Mouse (Mus musculus): ENCODE data around the gene Ptpn12. TPM values are rescaled to one million over a fixed set of nuclear protein-coding genes. Genes with fewer than 3 reads are reported as not detected.
"Not testable (repeated sequence)": the region's sequence is repeated elsewhere in the genome, so short reads cannot be mapped to it uniquely, and the experiment has no call there.

The Ptpn12 gene
- polyA plus RNA-seq, 1 experiment = 48.5 TPM

- WGBS = 0% methylated on average over 5 of the region's 5 CpGs
- Histone ChIP-seq H3K27me3 (ENCODE audit: control insufficient read depth, insufficient read depth, low read length) (no peaks in the 10 kb centered on the region), H3K4me3 (replicated peaks; ENCODE audit: insufficient read depth, low read depth, low read length) (peak overlapping the region; percentile 66), H3K4me1 (ENCODE audit: control insufficient read depth, insufficient read depth, low read length) (peaks cover 9% of the 10 kb centered on the region), H3K27ac (ENCODE audit: insufficient read depth, low read length) (no peak overlapping the region)
- DNase-seq = peak in 1 of 2 experiments; percentile 39
- TF ChIP-seq POLR2A (IDR thresholded peaks at IDR 0.05; ENCODE audit: borderline replicate concordance, insufficient read depth, low read length) (no peak), CTCF (IDR thresholded peaks at IDR 0.05; ENCODE audit: borderline replicate concordance, insufficient read depth, low read depth, low read length) (no peak)
These were observed 105.6 kb downstream of the Ptpn12 start for GRCm38 (mm10) chr5:20950093-20950492.

- no peak for TF ChIP-seq POLR2A (IDR thresholded peaks at IDR 0.05; ENCODE audit: borderline replicate concordance, insufficient read depth, low read length)
- TF ChIP-seq CTCF (IDR thresholded peaks at IDR 0.05; ENCODE audit: borderline replicate concordance, insufficient read depth, low read depth, low read length) = no peak
- 37% methylated on average over 6 of the region's 6 CpGs for WGBS
- Histone ChIP-seq H3K4me1 (ENCODE audit: control insufficient read depth, insufficient read depth, low read length) (peaks cover 17% of the 10 kb centered on the region), H3K27me3 (ENCODE audit: control insufficient read depth, insufficient read depth, low read length) (no peaks in the 10 kb centered on the region), H3K27ac (ENCODE audit: insufficient read depth, low read length) (peak overlapping the region; percentile 58; the same call in 1 of the 2 replicates), H3K4me3 (replicated peaks; ENCODE audit: insufficient read depth, low read depth, low read length) (no peak overlapping the region)
- peak; percentile 37 to 62 for DNase-seq
These were observed 108.8 kb downstream of the Ptpn12 start for GRCm38 (mm10) chr5:20946906-20947305.

DNA sequence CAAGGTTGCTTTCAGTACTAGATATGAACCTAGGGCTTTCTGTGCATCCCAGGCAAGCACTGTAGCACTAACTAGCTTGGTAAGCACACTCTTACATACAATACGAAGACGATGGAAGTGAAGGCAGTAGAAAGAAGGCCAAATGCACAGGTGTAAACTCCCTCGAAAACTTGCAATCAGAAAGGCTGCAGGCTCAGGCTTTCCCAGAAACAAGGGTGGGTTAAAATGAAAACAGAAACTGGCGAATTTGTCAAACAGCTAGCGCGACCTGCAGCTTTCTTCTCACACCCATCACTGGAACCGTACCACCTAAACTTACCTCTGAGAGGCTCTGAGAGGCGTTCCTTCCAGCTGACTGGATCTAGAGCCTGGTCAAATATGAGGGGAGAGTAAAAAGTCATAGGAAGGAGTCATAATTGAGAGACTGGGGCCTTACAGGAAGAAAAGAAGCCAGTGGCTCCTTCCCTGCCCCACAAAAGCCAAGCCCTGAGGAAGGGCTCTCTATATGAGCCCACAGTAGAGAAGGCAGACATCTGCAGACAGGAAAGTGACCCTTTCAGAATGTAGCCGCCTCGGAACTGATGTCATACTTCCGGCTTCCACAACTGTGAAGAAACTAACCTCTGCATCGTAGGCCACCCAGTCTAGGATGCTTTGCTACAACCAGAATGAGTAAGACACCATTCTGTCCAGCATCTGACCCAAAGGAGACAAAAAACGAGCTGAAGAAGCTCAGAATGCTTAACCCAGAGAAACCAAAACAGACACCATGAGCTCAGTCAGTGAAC, 110.6 kb downstream of the Ptpn12 start:
- no peak overlapping the region for H3K4me3 ChIP-seq (replicated peaks; ENCODE audit: insufficient read depth, low read depth, low read length)
- no peaks in the 10 kb centered on the region for H3K27me3 ChIP-seq (ENCODE audit: control insufficient read depth, insufficient read depth, low read length)
- H3K27ac ChIP-seq (ENCODE audit: insufficient read depth, low read length) = no peak overlapping the region
- 51% methylated on average over 13 of the region's 13 CpGs for WGBS
- no peak for DNase-seq
- no peak for TF ChIP-seq CTCF (IDR thresholded peaks at IDR 0.05; ENCODE audit: borderline replicate concordance, insufficient read depth, low read depth, low read length)
- no peak for TF ChIP-seq POLR2A (IDR thresholded peaks at IDR 0.05; ENCODE audit: borderline replicate concordance, insufficient read depth, low read length)
- peaks cover 30% of the 10 kb centered on the region for H3K4me1 ChIP-seq (ENCODE audit: control insufficient read depth, insufficient read depth, low read length)

GRCm38 (mm10) chr5:20943791-20944190, 111.9 kb downstream of the Ptpn12 start:
- WGBS = 72% methylated on average over 4 of the region's 4 CpGs
- not testable (repeated sequence) for DNase-seq; H3K27ac ChIP-seq (ENCODE audit: insufficient read depth, low read length); H3K4me3 ChIP-seq (replicated peaks; ENCODE audit: insufficient read depth, low read depth, low read length); H3K27me3 ChIP-seq (ENCODE audit: control insufficient read depth, insufficient read depth, low read length)
- peaks cover 31% of the 10 kb centered on the region for H3K4me1 ChIP-seq (ENCODE audit: control insufficient read depth, insufficient read depth, low read length)

DNA sequence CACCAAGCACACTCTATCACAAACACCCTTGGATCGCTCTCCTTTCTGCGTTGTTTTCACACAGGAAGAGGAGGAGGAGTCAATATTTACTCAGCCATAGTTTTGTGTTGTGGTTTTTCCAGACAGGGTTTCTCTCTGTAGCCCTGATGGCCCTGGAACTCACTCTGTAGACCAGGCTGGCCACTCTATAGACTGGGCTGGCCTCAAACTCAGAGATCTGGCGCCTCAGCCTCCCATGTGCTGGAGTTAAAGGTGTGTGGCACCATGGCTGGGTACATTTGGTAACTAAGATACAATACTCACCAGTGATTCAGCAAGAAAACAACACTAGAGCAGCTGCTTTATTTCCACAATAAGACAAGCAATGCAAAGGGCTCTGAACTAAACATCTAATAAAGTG, 113.2 kb downstream of the Ptpn12 start:
- no peak overlapping the region for H3K27ac ChIP-seq (ENCODE audit: insufficient read depth, low read length)
- WGBS = 91% methylated on average over 3 of the region's 3 CpGs
- no peak for DNase-seq
- H3K4me1 ChIP-seq (ENCODE audit: control insufficient read depth, insufficient read depth, low read length) = peaks cover 34% of the 10 kb centered on the region
- TF ChIP-seq POLR2A (IDR thresholded peaks at IDR 0.05; ENCODE audit: borderline replicate concordance, insufficient read depth, low read length) = no peak
- TF ChIP-seq CTCF (IDR thresholded peaks at IDR 0.05; ENCODE audit: borderline replicate concordance, insufficient read depth, low read depth, low read length) = no peak
- H3K27me3 ChIP-seq (ENCODE audit: control insufficient read depth, insufficient read depth, low read length) = no peaks in the 10 kb centered on the region
- no peak overlapping the region for H3K4me3 ChIP-seq (replicated peaks; ENCODE audit: insufficient read depth, low read depth, low read length)

DNA sequence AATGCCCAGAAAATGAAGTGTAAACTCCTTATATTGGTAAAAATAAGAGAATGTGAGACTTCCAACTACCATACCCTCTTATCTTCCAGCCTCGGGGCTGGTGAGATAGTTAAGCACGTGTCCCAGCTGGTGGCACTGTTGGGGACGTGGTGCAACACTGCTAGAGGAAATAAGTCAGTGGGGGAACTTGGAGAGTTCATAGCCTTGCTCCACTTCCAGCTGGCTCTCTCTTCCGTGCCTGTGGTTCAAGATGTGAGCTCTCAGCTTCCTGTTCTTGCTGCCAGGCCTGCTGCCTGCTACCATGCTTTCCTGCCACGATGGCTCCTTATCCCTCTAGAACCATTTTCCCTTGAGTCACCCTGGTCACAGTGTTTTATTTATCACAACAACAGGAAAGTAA, 114.5 kb downstream of the Ptpn12 start:
- 2% methylated on average over 5 of the region's 5 CpGs for WGBS
- peaks cover 27% of the 10 kb centered on the region; the same call in 1 of the 2 replicates for H3K4me1 ChIP-seq (ENCODE audit: control insufficient read depth, insufficient read depth, low read length)
- TF ChIP-seq POLR2A (IDR thresholded peaks at IDR 0.05; ENCODE audit: borderline replicate concordance, insufficient read depth, low read length) = no peak
- TF ChIP-seq CTCF (IDR thresholded peaks at IDR 0.05; ENCODE audit: borderline replicate concordance, insufficient read depth, low read depth, low read length) = no peak

GRCm38 (mm10) chr5:20940696-20941095, 115.0 kb downstream of the Ptpn12 start:
- 11% methylated on average over 4 of the region's 4 CpGs for WGBS
- TF ChIP-seq CTCF (IDR thresholded peaks at IDR 0.05; ENCODE audit: borderline replicate concordance, insufficient read depth, low read depth, low read length) (no peak), POLR2A (IDR thresholded peaks at IDR 0.05; ENCODE audit: borderline replicate concordance, insufficient read depth, low read length) (no peak)
- no peaks in the 10 kb centered on the region for H3K27me3 ChIP-seq (ENCODE audit: control insufficient read depth, insufficient read depth, low read length)
- H3K4me3 ChIP-seq (replicated peaks; ENCODE audit: insufficient read depth, low read depth, low read length) = no peak overlapping the region
- DNase-seq = peak; percentile 49 to 52
- peaks cover 31% of the 10 kb centered on the region; the same call in 1 of the 2 replicates for H3K4me1 ChIP-seq (ENCODE audit: control insufficient read depth, insufficient read depth, low read length)
- 0 out of 2 replicates have a peak overlapping the region, but pooled peaks have one; percentile 31 for H3K27ac ChIP-seq (ENCODE audit: insufficient read depth, low read length)

More for the DNA sequence above, 114.5 kb downstream of the Ptpn12 start:
- no peaks in the 10 kb centered on the region for H3K27me3 ChIP-seq (ENCODE audit: control insufficient read depth, insufficient read depth, low read length)
- no peak overlapping the region for H3K4me3 ChIP-seq (replicated peaks; ENCODE audit: insufficient read depth, low read depth, low read length)
- peak; percentile 66 to 82 for DNase-seq
- H3K27ac ChIP-seq (ENCODE audit: insufficient read depth, low read length) = peak overlapping the region; percentile 56

DNA sequence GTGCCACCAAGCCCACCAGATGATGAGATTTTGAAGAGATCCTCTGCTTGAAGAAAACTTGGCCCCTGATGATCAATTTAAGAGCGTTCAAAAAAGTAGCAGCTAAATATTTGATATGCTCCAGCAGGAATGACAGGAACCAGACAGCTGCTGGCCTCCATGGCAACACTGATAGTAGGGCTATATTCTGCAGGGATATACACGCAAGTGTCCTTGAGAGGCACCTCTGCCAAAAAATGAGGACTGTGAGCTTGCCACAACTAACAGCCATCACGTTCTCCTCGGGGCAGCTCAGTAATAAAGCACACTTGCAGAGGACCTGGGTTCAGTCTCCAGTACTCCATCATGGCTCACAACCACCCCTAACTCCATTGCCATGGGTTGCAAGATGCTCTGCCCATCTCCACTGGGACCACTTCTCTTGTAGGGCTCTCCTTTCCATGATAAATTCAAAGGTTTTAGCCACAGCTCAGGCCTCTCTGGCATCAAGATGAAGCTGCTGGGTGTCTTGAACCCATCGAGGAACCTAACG, 115.6 kb downstream of the Ptpn12 start:
- no peak overlapping the region for H3K27ac ChIP-seq (ENCODE audit: insufficient read depth, low read length)
- peak in 1 of 2 experiments; percentile 25 for DNase-seq
- peaks cover 34% of the 10 kb centered on the region; the same call in 1 of the 2 replicates for H3K4me1 ChIP-seq (ENCODE audit: control insufficient read depth, insufficient read depth, low read length)
- WGBS = 67% methylated on average over 6 of the region's 6 CpGs
- TF ChIP-seq CTCF (IDR thresholded peaks at IDR 0.05; ENCODE audit: borderline replicate concordance, insufficient read depth, low read depth, low read length) = no peak
- no peak for TF ChIP-seq POLR2A (IDR thresholded peaks at IDR 0.05; ENCODE audit: borderline replicate concordance, insufficient read depth, low read length)
- no peak overlapping the region for H3K4me3 ChIP-seq (replicated peaks; ENCODE audit: insufficient read depth, low read depth, low read length)
- H3K27me3 ChIP-seq (ENCODE audit: control insufficient read depth, insufficient read depth, low read length) = no peaks in the 10 kb centered on the region

Measured in cerebellum, adult 2 months (tissue).